Mouse (Mus musculus) lung, postnatal 0 days (tissue): ENCODE data around the gene Ccdc189.

Experiments used
- CTCF ChIP-seq: IDR thresholded peaks from 2 replicates; pipeline ENCODE4 v1.5.1; 2016; ENCODE audit warnings: antibody characterized with exemption, mild to moderate bottlenecking
- EP300 ChIP-seq: IDR thresholded peaks from 2 replicates; pipeline ENCODE4 v1.6.1; 2016; ENCODE audit warnings: antibody characterized with exemption, mild to moderate bottlenecking, control low read depth

- TF ChIP-seq CTCF: no peak
- TF ChIP-seq EP300: no peak
These were observed 25.7 kb upstream of the Ccdc189 start for GRCm38 (mm10) chr7:127614091-127614490.
